Mouse (Mus musculus) limb, embryonic 13.5 days (tissue): ENCODE data around the gene Fam3b. TPM values are rescaled to one million over a fixed set of nuclear protein-coding genes. Genes with fewer than 3 reads are reported as not detected.

Source experiments
- ATAC-seq: fragments of 200-750 bp; cut with Nextera tagmentation; 2 replicates; pipeline ENCODE4 v1.8.0; 2017; ENCODE audit warnings: low read depth, moderate number of reproducible peaks, moderate TSS enrichment; ENCODE audit not compliant: low FRiP score
- H3K27ac ChIP-seq: fragments of 300-500 bp; sonication (generic); 2 replicates; pipeline ENCODE4 v1.5.1; 2015; ENCODE audit warnings: inconsistent platforms, mild to moderate bottlenecking, moderate library complexity
- H3K27me3 ChIP-seq: fragments of 300-500 bp; sonication (generic); 2 replicates; pipeline ENCODE4 v1.6.1; 2015; ENCODE audit warnings: mild to moderate bottlenecking, inconsistent platforms
- H3K36me3 ChIP-seq: fragments of 300-500 bp; sonication (generic); 2 replicates; pipeline ENCODE4 v1.6.1; 2015; ENCODE audit warnings: inconsistent platforms, mild to moderate bottlenecking, moderate library complexity
- H3K4me1 ChIP-seq: fragments of 300-500 bp; sonication (generic); 2 replicates; pipeline ENCODE4 v1.6.1; 2015; ENCODE audit warnings: inconsistent platforms
- H3K4me2 ChIP-seq: fragments of 300-500 bp; sonication (generic); replicated peaks from 2 replicates; pipeline ENCODE4 v1.6.1; 2015; ENCODE audit warnings: inconsistent platforms, mild to moderate bottlenecking, moderate library complexity
- H3K4me3 ChIP-seq: fragments of 300-500 bp; sonication (generic); 2 replicates; pipeline ENCODE4 v1.5.1; 2015; ENCODE audit warnings: moderate library complexity, mild to moderate bottlenecking, inconsistent platforms
- H3K9ac ChIP-seq: fragments of 300-500 bp; sonication (generic); 2 replicates; pipeline ENCODE4 v1.6.1; 2015; ENCODE audit warnings: mild to moderate bottlenecking, inconsistent platforms
- H3K9me3 ChIP-seq: fragments of 300-500 bp; sonication (generic); 2 replicates; pipeline ENCODE4 v1.6.1; 2016; ENCODE audit warnings: inconsistent platforms
- WGBS: fragments of 180-500 bp; shearing (Covaris S2); methylation state at CpG from one replicate; pipeline ENCODE4 v1.1.7; 2015; 5-methylcytosine and 5-hydroxymethylcytosine counted together
- polyA plus RNA-seq: library from polyadenylated mRNA; unstranded; fragments of >200 nt; fragmentation: Nextera tagmentation; extraction: Ambion mirVana; gene quantifications from 2 replicates; pipeline ENCODE4 v1.2.1, GENCODE M21; 2015

Fam3b gene
- polyA plus RNA-seq, 1 experiment from 2014 or later, result not detected

GRCm38 (mm10) chr16:97476524-97476923 is 38.1 kb downstream of the Fam3b start:
- H3K27me3 ChIP-seq, result no peaks in the 10 kb centered on the region
- no peaks in the 10 kb centered on the region for H3K9me3 ChIP-seq
- H3K4me1 ChIP-seq, result no peaks in the 10 kb centered on the region
- ATAC-seq, result no peak
- no peak overlapping the region for H3K4me3 ChIP-seq
- H3K27ac ChIP-seq, result no peak overlapping the region
- no peak overlapping the region for H3K9ac ChIP-seq
- no peak overlapping the region for H3K4me2 ChIP-seq
- no peaks in the 10 kb centered on the region for H3K36me3 ChIP-seq
- WGBS, result 81% methylated on average over 1 of the region's 1 CpGs

GRCm38 (mm10) chr16:97475581-97475980 is 39.0 kb downstream of the Fam3b start:
- no peaks in the 10 kb centered on the region for H3K4me1 ChIP-seq
- 0 out of 2 replicates have a peak, but pooled peaks cover 4% of the 10 kb centered on the region for H3K27me3 ChIP-seq
- H3K9ac ChIP-seq, result no peak overlapping the region
- no peak overlapping the region for H3K4me2 ChIP-seq
- H3K9me3 ChIP-seq, result no peaks in the 10 kb centered on the region
- 86% methylated on average over 3 of the region's 3 CpGs for WGBS
- H3K27ac ChIP-seq, result no peak overlapping the region
- H3K36me3 ChIP-seq, result no peaks in the 10 kb centered on the region
- no peak overlapping the region for H3K4me3 ChIP-seq
- ATAC-seq, result no peak

GRCm38 (mm10) chr16:97474671-97475070 is 39.9 kb downstream of the Fam3b start:
- Histone ChIP-seq H3K9me3 (no peaks in the 10 kb centered on the region), H3K36me3 (no peaks in the 10 kb centered on the region), H3K4me2 (no peak overlapping the region), H3K4me3 (no peak overlapping the region), H3K27me3 (0 out of 2 replicates have a peak, but pooled peaks cover 5% of the 10 kb centered on the region), H3K9ac (no peak overlapping the region), H3K27ac (no peak overlapping the region), H3K4me1 (no peaks in the 10 kb centered on the region)
- 89% methylated on average over 2 of the region's 2 CpGs for WGBS
- ATAC-seq, result no peak

DNA sequence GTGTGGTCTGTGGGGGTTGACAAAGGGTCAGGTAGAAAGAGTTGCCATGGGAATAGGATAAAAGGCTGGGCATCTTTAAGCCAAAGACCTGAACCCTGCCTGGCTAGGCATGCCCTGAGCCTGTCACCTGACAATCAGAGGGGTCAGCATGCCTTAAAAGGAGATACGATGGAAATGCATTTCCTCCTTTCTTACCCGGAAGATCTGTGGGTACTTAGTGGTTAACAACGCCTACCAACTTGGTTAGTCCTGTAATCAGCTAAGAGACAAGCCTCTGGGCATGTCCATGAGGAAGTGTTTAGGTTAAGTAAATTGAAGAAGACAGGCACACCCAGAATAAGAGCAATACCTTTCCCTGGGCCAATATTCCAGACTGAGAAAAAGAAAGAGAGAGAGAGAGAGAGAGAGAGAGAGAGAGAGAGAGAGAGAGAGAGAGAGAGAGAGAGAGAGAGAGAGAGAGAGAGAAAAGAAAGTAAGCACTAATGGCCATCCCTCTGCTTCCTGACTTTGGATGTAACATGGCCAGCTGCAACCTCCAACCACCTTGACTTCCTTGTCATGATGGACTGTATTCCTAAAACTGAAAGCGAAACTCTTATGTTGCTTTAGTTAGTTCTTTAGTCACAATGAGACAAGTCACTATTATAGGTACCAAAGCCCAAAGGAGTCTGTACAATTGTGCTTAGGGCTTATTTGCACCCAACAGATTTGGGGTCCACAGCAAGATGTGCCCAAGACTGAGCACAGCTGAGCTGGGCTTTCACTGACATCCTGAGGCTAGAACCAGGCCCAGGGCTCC is 46.4 kb downstream of the Fam3b start:
- WGBS, result 76% methylated on average over 4 of the region's 4 CpGs
- H3K9ac ChIP-seq, result no peak overlapping the region
- no peak overlapping the region for H3K4me2 ChIP-seq
- no peaks in the 10 kb centered on the region for H3K9me3 ChIP-seq
- H3K4me1 ChIP-seq, result 0 out of 2 replicates have a peak, but pooled peaks cover under 1% of the 10 kb centered on the region
- H3K27ac ChIP-seq, result no peak overlapping the region
- 0 out of 2 replicates have a peak, but pooled peaks cover 5% of the 10 kb centered on the region for H3K27me3 ChIP-seq
- no peak for ATAC-seq
- no peaks in the 10 kb centered on the region for H3K36me3 ChIP-seq
- H3K4me3 ChIP-seq, result no peak overlapping the region

- no peak overlapping the region for H3K4me3 ChIP-seq
- 77% methylated on average over 3 of the region's 3 CpGs for WGBS
- 0 out of 2 replicates have a peak, but pooled peaks cover 5% of the 10 kb centered on the region for H3K27me3 ChIP-seq
- no peak overlapping the region for H3K9ac ChIP-seq
- H3K4me2 ChIP-seq, result no peak overlapping the region
- no peak overlapping the region for H3K27ac ChIP-seq
- no peak for ATAC-seq
- H3K36me3 ChIP-seq, result no peaks in the 10 kb centered on the region
- H3K4me1 ChIP-seq, result peaks cover 7% of the 10 kb centered on the region
- no peaks in the 10 kb centered on the region for H3K9me3 ChIP-seq
These were observed 47.1 kb downstream of the Fam3b start for GRCm38 (mm10) chr16:97467472-97467871.

DNA sequence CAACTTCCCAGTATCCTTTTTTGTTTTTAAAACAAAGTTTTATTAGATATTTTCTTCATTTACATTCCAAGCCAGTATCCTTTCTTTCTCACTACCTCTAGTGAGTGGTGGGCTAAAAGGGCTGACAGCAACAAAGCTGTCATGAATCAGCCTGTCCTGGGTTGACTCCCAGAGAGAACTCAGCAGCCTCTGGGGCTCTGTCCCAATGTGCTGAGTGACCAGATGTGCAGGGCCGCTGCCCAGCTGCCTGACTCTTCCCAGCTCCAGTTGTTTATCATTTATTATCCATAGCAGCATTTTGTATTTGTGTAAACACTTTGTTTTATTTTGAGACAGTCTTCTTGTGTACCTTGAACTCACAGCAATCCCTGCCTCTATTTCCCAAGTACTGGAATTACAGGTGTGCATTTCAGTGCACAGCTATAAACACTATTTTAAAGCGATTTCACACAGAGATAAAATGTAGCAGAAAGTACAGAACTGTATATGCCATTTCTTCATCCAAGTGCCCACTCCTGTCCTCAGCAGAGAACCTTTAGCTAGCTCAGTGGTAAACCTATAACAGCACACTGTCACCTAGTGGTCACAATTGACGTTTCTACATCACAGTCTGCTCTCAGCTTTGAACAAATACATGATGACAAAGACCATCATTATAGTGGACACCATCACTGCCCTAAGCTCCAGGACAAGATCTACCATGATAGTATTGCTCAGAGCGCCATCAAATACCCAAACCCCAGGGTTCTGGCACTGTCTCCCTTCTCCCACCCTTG is 48.2 kb downstream of the Fam3b start:
- H3K4me2 ChIP-seq, result no peak overlapping the region
- no peaks in the 10 kb centered on the region for H3K36me3 ChIP-seq
- 51% methylated on average over 4 of the region's 4 CpGs for WGBS
- no peak overlapping the region for H3K27ac ChIP-seq
- H3K9ac ChIP-seq, result no peak overlapping the region
- H3K27me3 ChIP-seq, result 0 out of 2 replicates have a peak, but pooled peaks cover 5% of the 10 kb centered on the region
- H3K4me3 ChIP-seq, result no peak overlapping the region
- H3K9me3 ChIP-seq, result no peaks in the 10 kb centered on the region
- no peak for ATAC-seq
- H3K4me1 ChIP-seq, result peaks cover 12% of the 10 kb centered on the region

DNA sequence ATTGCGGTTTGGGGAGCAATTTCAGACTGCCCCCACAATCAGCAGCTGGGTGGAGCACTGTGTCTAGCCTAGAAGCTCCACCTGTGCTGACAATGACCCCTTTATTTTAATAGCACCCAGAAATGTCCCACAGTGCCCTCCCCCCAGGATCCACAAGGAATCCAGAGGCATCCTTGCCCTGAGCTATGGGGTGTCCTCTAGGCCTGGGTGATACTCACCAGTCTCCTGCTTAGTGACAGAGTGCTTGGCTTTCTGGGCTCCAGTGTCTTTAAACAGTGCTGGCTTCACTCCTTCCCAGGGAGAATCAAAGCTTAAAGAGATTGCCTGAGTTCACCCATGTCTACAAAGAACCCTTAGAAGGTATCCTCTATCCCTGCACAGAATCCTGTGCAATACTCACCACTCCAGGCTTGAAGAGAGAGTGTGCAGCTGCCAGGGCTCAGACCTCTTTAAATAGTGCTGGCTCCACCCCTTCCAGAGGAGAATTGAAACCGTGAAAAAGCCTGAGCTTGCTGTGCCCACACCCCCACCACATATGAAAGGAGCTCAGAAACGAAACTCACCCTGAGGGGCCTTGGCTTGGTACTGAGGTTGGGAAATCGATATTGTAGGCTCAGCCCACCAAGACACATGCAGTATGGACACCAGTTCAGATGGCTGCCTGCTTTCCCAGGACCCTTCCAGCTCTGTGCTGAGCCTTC is 52.0 kb downstream of the Fam3b start, which contains the start of gene Mx1:
Gene Mx1, minus strand, starts transcription at position 427 of the 701 bp plus-strand sequence.
- ATAC-seq, result peak; percentile 86; the same call in 1 of the 2 replicates
- H3K4me2 ChIP-seq, result no peak within 1 kb of the TSS
- 25% methylated on average over 4 of the region's 4 CpGs for WGBS

GRCm38 (mm10) chr16:97461271-97461670 is 53.3 kb downstream of the Fam3b start:
- no peak overlapping the region for H3K27ac ChIP-seq
- no peak overlapping the region for H3K4me2 ChIP-seq
- H3K9ac ChIP-seq, result no peak overlapping the region
- no peaks in the 10 kb centered on the region for H3K27me3 ChIP-seq
- ATAC-seq, result no peak
- H3K4me3 ChIP-seq, result no peak overlapping the region
- H3K9me3 ChIP-seq, result 0 out of 2 replicates have a peak, but pooled peaks cover 5% of the 10 kb centered on the region
- peaks cover 12% of the 10 kb centered on the region for H3K4me1 ChIP-seq
- no peaks in the 10 kb centered on the region for H3K36me3 ChIP-seq
- 71% methylated on average over 2 of the region's 2 CpGs for WGBS

More for the DNA sequence above, 52.0 kb downstream of the Fam3b start, which contains the start of gene Mx1:
- Histone ChIP-seq H3K4me1 (peaks cover 12% of the 10 kb centered on the region), H3K27ac (no peak within 1 kb of the TSS), H3K9ac (no peak within 1 kb of the TSS), H3K27me3 (no peaks in the 10 kb centered on the region), H3K36me3 (no peaks in the 10 kb centered on the region), H3K9me3 (no peaks in the 10 kb centered on the region), H3K4me3 (no peak within 1 kb of the TSS)

GRCm38 (mm10) chr16:97459831-97460230 is 54.8 kb downstream of the Fam3b start:
- Histone ChIP-seq H3K9ac (no peak overlapping the region), H3K27ac (no peak overlapping the region), H3K36me3 (no peaks in the 10 kb centered on the region), H3K9me3 (0 out of 2 replicates have a peak, but pooled peaks cover 5% of the 10 kb centered on the region), H3K4me3 (no peak overlapping the region), H3K4me1 (peaks cover 12% of the 10 kb centered on the region), H3K27me3 (no peaks in the 10 kb centered on the region), H3K4me2 (no peak overlapping the region)
- no peak for ATAC-seq
- WGBS, result 53% methylated on average over 1 of the region's 1 CpGs

DNA sequence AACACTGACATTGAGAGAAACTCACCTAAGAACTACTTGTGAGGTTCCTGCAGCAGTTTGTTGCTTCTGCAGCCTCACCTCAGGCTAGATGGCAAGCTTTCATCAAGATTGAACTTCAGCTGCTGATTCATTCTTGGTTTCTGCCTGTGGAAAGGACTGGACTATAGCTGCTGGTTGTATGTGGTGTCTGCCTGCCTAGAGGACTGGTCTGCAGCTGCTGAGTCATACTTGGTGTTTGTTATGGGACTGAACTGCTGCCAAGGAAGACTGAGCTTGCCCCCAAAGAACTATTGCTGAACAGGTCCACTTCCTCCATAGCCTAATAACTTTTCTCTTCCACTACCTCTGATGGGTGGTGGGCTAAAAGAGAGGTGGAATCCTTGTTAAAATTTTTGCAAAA is 67.2 kb downstream of the Fam3b start:
- Histone ChIP-seq H3K4me3 (no peak overlapping the region), H3K36me3 (no peaks in the 10 kb centered on the region), H3K27ac (no peak overlapping the region), H3K4me1 (no peaks in the 10 kb centered on the region), H3K9ac (no peak overlapping the region), H3K9me3 (no peaks in the 10 kb centered on the region), H3K4me2 (no peak overlapping the region), H3K27me3 (no peaks in the 10 kb centered on the region)
- no peak for ATAC-seq

GRCm38 (mm10) chr16:97443670-97444263 is 70.8 kb downstream of the Fam3b start:
- ATAC-seq, result peak; percentile 59; the same call in 1 of the 2 replicates
- Histone ChIP-seq H3K4me2 (no peak overlapping the region), H3K4me1 (no peaks in the 10 kb centered on the region), H3K4me3 (no peak overlapping the region), H3K9me3 (no peaks in the 10 kb centered on the region), H3K9ac (no peak overlapping the region), H3K27me3 (no peaks in the 10 kb centered on the region), H3K27ac (no peak overlapping the region), H3K36me3 (no peaks in the 10 kb centered on the region)
- 53% methylated on average over 14 of the region's 14 CpGs for WGBS
